Mouse (Mus musculus): ENCODE results near the gene Tmem60. TPM values are rescaled to one million over a fixed set of nuclear protein-coding genes. Genes with fewer than 3 reads are reported as not detected.
A peak's percentile ranks its signal among the peaks of the same experiment; 100 is the strongest.

Gene Tmem60
- polyA plus RNA-seq, 1 experiment from 2014 or later, result 36.3 TPM

DNA sequence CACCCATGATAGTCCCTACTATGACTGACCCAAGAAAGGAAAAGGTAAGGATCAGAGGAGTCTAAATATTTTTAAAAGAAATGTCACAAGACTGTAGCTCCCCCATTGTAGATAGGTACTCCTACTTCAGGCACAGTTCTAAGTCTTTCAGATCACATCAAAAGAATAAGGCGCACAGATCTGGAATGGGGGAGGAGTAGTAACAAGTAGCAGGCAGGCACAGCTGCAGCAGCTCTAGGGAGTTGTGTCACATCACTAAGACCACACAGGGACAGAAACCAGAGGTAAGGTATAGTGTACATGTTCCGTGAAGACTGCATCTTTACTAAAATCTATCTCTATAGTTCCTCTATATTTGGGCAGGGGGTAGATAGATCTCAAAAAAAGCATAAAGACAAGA is 29.8 kb downstream of the Tmem60 start:
- WGBS (ENCODE audit: insufficient replicate concordance), result 70% methylated on average over 2 of the region's 2 CpGs

DNA sequence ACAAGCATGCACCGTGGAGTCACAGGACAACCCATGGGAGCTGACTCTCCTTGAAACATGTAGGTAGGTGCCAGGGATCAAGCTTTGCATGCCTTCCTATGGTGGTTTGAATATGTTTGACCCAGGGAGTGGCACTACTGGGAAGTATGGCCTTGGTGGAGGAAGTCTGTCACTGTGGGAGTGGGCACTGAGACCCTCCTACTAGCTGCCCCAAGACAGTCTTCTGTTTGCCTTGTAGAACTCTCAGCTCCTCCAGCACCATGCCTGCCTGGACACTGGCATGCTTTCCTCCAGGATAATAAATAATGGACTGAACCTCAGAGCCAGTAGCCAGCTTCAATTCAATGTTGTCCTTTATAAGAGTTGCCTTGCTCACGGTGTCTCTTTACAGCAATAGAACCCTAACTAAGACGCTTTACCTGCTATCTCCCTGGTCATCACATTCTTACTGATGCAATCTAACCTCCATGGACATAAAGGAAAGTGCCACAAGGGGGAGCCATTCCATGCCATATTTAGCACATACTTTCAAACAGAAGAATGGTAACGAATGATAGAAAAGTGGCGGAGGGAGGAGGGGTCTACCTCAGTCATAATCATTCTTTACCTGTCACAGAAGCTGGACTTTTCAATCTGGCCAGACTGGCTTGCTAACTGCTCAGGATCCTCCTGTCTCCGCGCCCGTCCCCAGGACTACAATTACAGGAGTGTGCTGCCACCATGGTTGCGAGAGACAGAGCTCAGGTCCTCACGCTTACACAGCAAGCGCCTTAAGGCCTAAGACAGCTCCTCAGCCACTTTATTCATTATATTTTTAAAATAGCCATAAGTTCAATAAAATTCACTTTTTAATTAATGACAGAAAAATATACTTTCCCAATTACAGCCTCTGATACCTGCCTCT is 31.6 kb downstream of the Tmem60 start:
- no peak overlapping the region for H3K27ac ChIP-seq (replicated peaks)
- no peak overlapping the region for H3K4me2 ChIP-seq
- 76% methylated on average over 11 of the region's 11 CpGs for WGBS (ENCODE audit: insufficient replicate concordance)
- no peak for ATAC-seq (ENCODE audit: insufficient read depth)
- no peak overlapping the region for H3K4me3 ChIP-seq (replicated peaks)
- H3K9ac ChIP-seq, result no peak overlapping the region
- peaks cover 11% of the 10 kb centered on the region; the same call in 1 of the 2 replicates for H3K36me3 ChIP-seq (replicated peaks)
- no peaks in the 10 kb centered on the region for H3K9me3 ChIP-seq (replicated peaks)
- H3K4me1 ChIP-seq (replicated peaks), result peaks cover 2% of the 10 kb centered on the region; the same call in 1 of the 2 replicates
- no peaks in the 10 kb centered on the region for H3K27me3 ChIP-seq

More for the DNA sequence above, 29.8 kb downstream of the Tmem60 start:
- Histone ChIP-seq H3K4me1 (replicated peaks) (peaks cover 2% of the 10 kb centered on the region; the same call in 1 of the 2 replicates), H3K27ac (replicated peaks) (no peak overlapping the region), H3K4me2 (no peak overlapping the region), H3K27me3 (no peaks in the 10 kb centered on the region), H3K9ac (no peak overlapping the region), H3K36me3 (replicated peaks) (peaks cover 15% of the 10 kb centered on the region), H3K9me3 (replicated peaks) (no peaks in the 10 kb centered on the region), H3K4me3 (replicated peaks) (no peak overlapping the region)
- no peak for ATAC-seq (ENCODE audit: insufficient read depth)

GRCm38 (mm10) chr5:20918967-20919366 is 37.0 kb downstream of the Tmem60 start:
- no peak overlapping the region for H3K9ac ChIP-seq
- no peak overlapping the region for H3K4me3 ChIP-seq (replicated peaks)
- no peak overlapping the region for H3K4me2 ChIP-seq
- no peak overlapping the region for H3K27ac ChIP-seq (replicated peaks)
- ATAC-seq (ENCODE audit: insufficient read depth), result no peak
- no peaks in the 10 kb centered on the region for H3K9me3 ChIP-seq (replicated peaks)
- H3K4me1 ChIP-seq (replicated peaks), result no peaks in the 10 kb centered on the region
- 90% methylated on average over 4 of the region's 4 CpGs for WGBS (ENCODE audit: insufficient replicate concordance)
- peaks cover 27% of the 10 kb centered on the region; the same call in 1 of the 2 replicates for H3K36me3 ChIP-seq (replicated peaks)
- H3K27me3 ChIP-seq, result no peaks in the 10 kb centered on the region

GRCm38 (mm10) chr5:20919566-20919965 is 37.6 kb downstream of the Tmem60 start:
- Histone ChIP-seq H3K27ac (replicated peaks) (no peak overlapping the region), H3K9me3 (replicated peaks) (no peaks in the 10 kb centered on the region), H3K4me2 (no peak overlapping the region), H3K9ac (no peak overlapping the region), H3K27me3 (no peaks in the 10 kb centered on the region), H3K4me3 (replicated peaks) (no peak overlapping the region), H3K4me1 (replicated peaks) (no peaks in the 10 kb centered on the region), H3K36me3 (replicated peaks) (peaks cover 27% of the 10 kb centered on the region; the same call in 1 of the 2 replicates)
- 93% methylated on average over 9 of the region's 9 CpGs for WGBS (ENCODE audit: insufficient replicate concordance)
- no peak for ATAC-seq (ENCODE audit: insufficient read depth)

DNA sequence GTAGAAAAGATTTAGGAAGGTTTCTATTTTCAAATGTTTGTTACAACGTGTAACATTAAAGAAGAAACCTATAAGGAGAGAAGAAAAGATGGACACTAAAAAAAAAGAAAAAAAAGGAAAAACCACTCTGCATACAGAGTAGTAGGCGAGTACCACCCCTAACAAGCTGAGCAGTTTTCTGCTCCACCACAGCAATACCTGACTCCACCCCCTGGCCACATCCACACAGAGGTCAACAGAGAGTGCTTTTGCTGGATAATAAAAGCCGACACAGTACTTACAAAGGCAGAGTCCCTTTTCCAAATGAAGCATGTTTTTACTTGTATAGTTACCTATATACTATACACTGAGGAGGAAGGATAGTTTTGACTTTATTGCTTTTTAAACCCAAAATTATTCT is 42.6 kb downstream of the Tmem60 start:
- 52% methylated on average over 3 of the region's 3 CpGs for WGBS (ENCODE audit: insufficient replicate concordance)
- no peak overlapping the region for H3K4me2 ChIP-seq
- H3K9me3 ChIP-seq (replicated peaks), result no peaks in the 10 kb centered on the region
- no peak overlapping the region for H3K27ac ChIP-seq (replicated peaks)
- H3K4me3 ChIP-seq (replicated peaks), result no peak overlapping the region
- H3K9ac ChIP-seq, result no peak overlapping the region
- no peak for ATAC-seq (ENCODE audit: insufficient read depth)
- peaks cover 3% of the 10 kb centered on the region for H3K4me1 ChIP-seq (replicated peaks)
- H3K36me3 ChIP-seq (replicated peaks), result peaks cover 14% of the 10 kb centered on the region; the same call in 1 of the 2 replicates
- no peaks in the 10 kb centered on the region for H3K27me3 ChIP-seq

DNA sequence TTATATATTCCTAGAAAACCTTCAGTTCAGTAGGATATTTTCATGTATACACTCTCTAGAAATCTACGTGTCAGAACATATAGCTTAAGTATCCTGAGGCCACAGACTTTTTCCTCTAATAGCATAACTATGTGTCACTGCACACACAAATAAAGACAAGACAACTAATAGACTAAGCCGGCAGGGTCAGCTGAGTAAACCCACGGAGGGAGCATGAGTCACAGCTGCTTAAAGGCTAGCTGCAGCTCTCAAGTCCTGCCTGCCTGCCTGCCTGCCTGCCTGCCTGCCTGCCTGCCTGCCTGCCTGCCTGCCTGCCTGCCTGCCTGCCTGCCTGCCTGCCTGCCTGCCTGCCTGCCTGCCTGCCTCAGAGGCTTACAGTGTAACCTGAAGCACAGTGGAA is 43.5 kb downstream of the Tmem60 start:
- Histone ChIP-seq H3K9ac (no peak overlapping the region), H3K4me3 (replicated peaks) (no peak overlapping the region), H3K27me3 (no peaks in the 10 kb centered on the region), H3K9me3 (replicated peaks) (no peaks in the 10 kb centered on the region), H3K27ac (replicated peaks) (no peak overlapping the region), H3K4me1 (replicated peaks) (peaks cover 11% of the 10 kb centered on the region), H3K36me3 (replicated peaks) (0 out of 2 replicates have a peak, but pooled peaks cover 12% of the 10 kb centered on the region), H3K4me2 (no peak overlapping the region)
- no peak for ATAC-seq (ENCODE audit: insufficient read depth)
- 62% methylated on average over 3 of the region's 3 CpGs for WGBS (ENCODE audit: insufficient replicate concordance)

- H3K4me1 ChIP-seq (replicated peaks), result peaks cover 35% of the 10 kb centered on the region
- no peak for ATAC-seq (ENCODE audit: insufficient read depth)
- H3K36me3 ChIP-seq (replicated peaks), result no peaks in the 10 kb centered on the region
- H3K27ac ChIP-seq (replicated peaks), result no peak overlapping the region
- no peaks in the 10 kb centered on the region for H3K9me3 ChIP-seq (replicated peaks)
- H3K27me3 ChIP-seq, result no peaks in the 10 kb centered on the region
- H3K4me3 ChIP-seq (replicated peaks), result no peak overlapping the region
- no peak overlapping the region for H3K9ac ChIP-seq
- no peak overlapping the region for H3K4me2 ChIP-seq
- WGBS (ENCODE audit: insufficient replicate concordance), result 71% methylated on average over 6 of the region's 6 CpGs
These were observed 47.7 kb downstream of the Tmem60 start for GRCm38 (mm10) chr5:20929669-20930151.

DNA sequence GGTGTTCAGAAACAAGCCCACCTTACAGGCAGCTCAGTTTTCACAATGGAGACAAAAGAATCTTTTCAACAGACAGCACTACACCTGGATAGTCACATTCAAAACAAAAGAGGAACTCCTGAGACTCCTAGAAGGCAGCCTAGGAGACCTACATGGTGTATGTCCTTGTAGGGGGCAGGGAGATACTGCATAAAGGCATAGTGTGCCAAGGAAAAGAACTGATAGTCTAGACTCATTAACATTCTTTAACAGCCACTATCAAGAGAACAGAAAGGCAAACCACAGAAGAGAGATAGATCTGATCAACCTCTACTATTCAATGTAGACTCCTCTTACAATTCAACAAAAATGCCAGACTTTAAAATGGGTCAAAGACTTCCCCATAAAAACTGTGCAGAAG is 48.4 kb downstream of the Tmem60 start:
- H3K4me1 ChIP-seq (replicated peaks), result peaks cover 41% of the 10 kb centered on the region
- H3K36me3 ChIP-seq (replicated peaks), result no peaks in the 10 kb centered on the region
- H3K4me2 ChIP-seq, result no peak overlapping the region
- H3K9ac ChIP-seq, result no peak overlapping the region
- H3K27me3 ChIP-seq, result no peaks in the 10 kb centered on the region
- no peak overlapping the region for H3K4me3 ChIP-seq (replicated peaks)
- ATAC-seq (ENCODE audit: insufficient read depth), result peak; percentile 61
- H3K9me3 ChIP-seq (replicated peaks), result no peaks in the 10 kb centered on the region
- peak overlapping the region; percentile 48; the same call in 1 of the 2 replicates for H3K27ac ChIP-seq (replicated peaks)

DNA sequence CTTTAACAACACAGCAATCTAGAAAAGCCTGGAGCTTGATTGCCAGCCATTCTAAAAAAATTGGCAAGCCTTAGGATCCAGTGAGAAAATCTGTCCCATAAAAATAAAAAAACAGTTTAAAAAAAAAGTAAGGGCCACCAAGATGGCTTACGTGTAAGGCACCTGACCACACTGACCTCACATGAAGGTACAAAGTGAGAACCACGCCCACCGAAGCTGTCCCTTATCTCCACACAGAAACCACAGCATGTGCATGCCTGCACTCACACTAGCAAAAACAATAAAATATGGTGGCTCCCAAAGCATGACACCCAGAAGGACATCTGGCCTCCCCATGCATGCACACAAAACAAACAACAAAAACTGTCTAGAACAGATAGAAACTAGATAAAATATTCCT is 49.3 kb downstream of the Tmem60 start:
- Histone ChIP-seq H3K4me3 (replicated peaks) (no peak overlapping the region), H3K9me3 (replicated peaks) (no peaks in the 10 kb centered on the region), H3K27me3 (no peaks in the 10 kb centered on the region), H3K36me3 (replicated peaks) (no peaks in the 10 kb centered on the region), H3K27ac (replicated peaks) (no peak overlapping the region), H3K9ac (no peak overlapping the region), H3K4me1 (replicated peaks) (peaks cover 49% of the 10 kb centered on the region), H3K4me2 (peak overlapping the region; percentile 26; the same call in 1 of the 2 replicates)
- WGBS (ENCODE audit: insufficient replicate concordance), result 18% methylated on average over 3 of the region's 3 CpGs
- peak; percentile 55 for ATAC-seq (ENCODE audit: insufficient read depth)

DNA sequence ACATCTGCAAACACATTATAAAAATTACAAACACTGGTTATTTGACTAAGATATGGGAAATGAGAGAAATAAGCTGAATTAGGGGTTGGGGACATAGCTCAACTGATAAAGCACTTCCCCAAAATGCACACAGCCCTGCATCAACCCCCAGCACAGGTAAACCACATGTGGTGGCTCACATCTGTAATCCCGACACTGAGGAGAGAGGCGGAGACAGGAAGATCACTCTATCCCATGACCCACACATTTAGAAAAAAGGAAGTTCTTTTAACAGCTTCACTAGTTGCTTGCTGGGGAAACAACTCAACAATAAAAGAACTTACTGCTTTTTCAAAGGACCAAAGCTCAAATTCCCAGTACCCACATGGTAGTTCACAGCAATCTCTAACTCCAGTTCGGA is 50.6 kb downstream of the Tmem60 start:
- Histone ChIP-seq H3K9me3 (replicated peaks) (no peaks in the 10 kb centered on the region), H3K4me3 (replicated peaks) (no peak overlapping the region), H3K4me1 (replicated peaks) (peaks cover 54% of the 10 kb centered on the region), H3K36me3 (replicated peaks) (no peaks in the 10 kb centered on the region), H3K4me2 (0 out of 2 replicates have a peak overlapping the region, but pooled peaks have one; percentile 0), H3K27me3 (no peaks in the 10 kb centered on the region), H3K9ac (no peak overlapping the region), H3K27ac (replicated peaks) (no peak overlapping the region)
- WGBS (ENCODE audit: insufficient replicate concordance), result 34% methylated on average over 3 of the region's 3 CpGs
- no peak for ATAC-seq (ENCODE audit: insufficient read depth)

- no peaks in the 10 kb centered on the region for H3K9me3 ChIP-seq (replicated peaks)
- H3K4me3 ChIP-seq (replicated peaks), result no peak overlapping the region
- no peak for ATAC-seq (ENCODE audit: insufficient read depth)
- H3K36me3 ChIP-seq (replicated peaks), result 0 out of 2 replicates have a peak, but pooled peaks cover 4% of the 10 kb centered on the region
- no peaks in the 10 kb centered on the region for H3K27me3 ChIP-seq
- H3K4me1 ChIP-seq (replicated peaks), result peaks cover 64% of the 10 kb centered on the region
- WGBS (ENCODE audit: insufficient replicate concordance), result 57% methylated on average over 5 of the region's 5 CpGs
- no peak overlapping the region for H3K4me2 ChIP-seq
- no peak overlapping the region; the same call in 1 of the 2 replicates for H3K27ac ChIP-seq (replicated peaks)
- H3K9ac ChIP-seq, result no peak overlapping the region
These were observed 53.9 kb downstream of the Tmem60 start for GRCm38 (mm10) chr5:20935934-20936333.
